Mouse (Mus musculus): ENCODE data around the gene Phf20.

- no peak for TF ChIP-seq POLR2A (IDR thresholded peaks at IDR 0.05; ENCODE audit: borderline replicate concordance, low read depth, low read length)
- no peak for TF ChIP-seq CTCF (IDR thresholded peaks at IDR 0.05; ENCODE audit: low read depth, low read length)
Measured at GRCm38 (mm10) chr2:156330681-156331080, 134.4 kb downstream of the Phf20 start.

Measured in bone marrow macrophage, adult 2 months (primary cell).